Mouse (Mus musculus): ENCODE results near the gene Cacna1i. TPM values are rescaled to one million over a fixed set of nuclear protein-coding genes. Genes with fewer than 3 reads are reported as not detected.

The Cacna1i gene
- polyA plus RNA-seq, 1 experiment from 2014 or later: 0.08 TPM

DNA sequence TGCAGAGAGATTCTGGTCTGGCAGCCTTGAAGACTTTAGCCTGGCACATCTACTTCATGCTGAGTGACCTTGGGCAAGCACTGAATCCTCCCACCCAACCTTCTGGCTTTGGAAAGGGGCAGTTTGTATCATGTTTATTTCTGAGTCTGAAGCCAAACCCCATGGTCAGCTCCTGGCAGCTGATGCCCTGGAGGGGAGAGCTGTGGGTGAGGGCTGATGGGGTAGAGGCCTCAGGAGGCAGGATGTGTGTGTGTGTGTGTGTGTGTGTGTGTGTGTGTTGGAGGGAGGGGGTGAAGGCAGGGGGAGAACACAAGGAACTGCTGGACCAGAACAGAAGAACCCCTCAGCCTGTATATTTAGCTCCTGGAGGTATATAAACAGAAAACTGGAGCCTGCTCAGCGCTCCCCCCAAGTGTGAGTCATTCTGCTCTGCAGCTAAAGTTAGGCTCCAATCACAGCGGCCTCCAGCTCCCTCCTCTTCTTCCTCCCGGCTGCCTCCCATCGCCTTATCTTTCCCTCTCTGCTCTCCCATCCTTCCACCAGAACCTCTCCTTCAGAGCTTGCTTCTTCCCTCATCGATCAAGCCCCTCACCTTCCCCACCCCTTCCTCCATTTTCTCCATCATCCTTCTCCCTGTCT, 8.8 kb upstream of the Cacna1i start:
- H3K9ac ChIP-seq (replicated peaks): no peak overlapping the region
- H3K9me3 ChIP-seq: no peaks in the 10 kb centered on the region
- no peak overlapping the region for H3K4me2 ChIP-seq (replicated peaks)
- H3K4me1 ChIP-seq: peaks cover 7% of the 10 kb centered on the region; the same call in 1 of the 2 replicates
- ATAC-seq (ENCODE audit: low FRiP score, low read depth): no peak
- no peak overlapping the region for H3K27ac ChIP-seq (replicated peaks)
- peaks cover 46% of the 10 kb centered on the region for H3K27me3 ChIP-seq
- H3K4me3 ChIP-seq: no peak overlapping the region
- H3K36me3 ChIP-seq: no peaks in the 10 kb centered on the region
- WGBS: 77% methylated on average over 5 of the region's 5 CpGs

DNA sequence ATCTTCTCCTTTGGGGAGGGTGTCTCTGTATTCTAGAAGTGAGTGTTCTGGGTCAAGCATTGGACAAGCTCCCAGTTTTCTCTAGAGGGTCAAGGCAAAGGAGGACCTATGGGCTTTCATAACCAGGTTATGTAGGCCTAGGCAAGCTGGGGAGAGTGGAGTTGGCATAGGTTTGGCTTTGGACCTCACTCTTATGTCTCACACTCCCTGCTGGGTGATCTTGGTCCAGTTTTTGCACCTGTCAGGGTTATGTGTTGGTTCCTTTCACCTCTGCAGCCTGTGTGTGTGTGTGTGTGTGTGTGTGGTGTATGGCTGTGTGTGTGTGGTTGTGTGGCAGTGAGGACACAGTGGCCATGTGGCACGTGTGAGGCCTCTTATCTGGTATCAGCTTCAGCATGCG, 8.0 kb upstream of the Cacna1i start:
- Histone ChIP-seq H3K9ac (replicated peaks) (no peak overlapping the region), H3K9me3 (no peaks in the 10 kb centered on the region), H3K4me1 (peaks cover 7% of the 10 kb centered on the region; the same call in 1 of the 2 replicates), H3K27me3 (peaks cover 48% of the 10 kb centered on the region), H3K27ac (replicated peaks) (no peak overlapping the region), H3K36me3 (no peaks in the 10 kb centered on the region), H3K4me2 (replicated peaks) (no peak overlapping the region), H3K4me3 (no peak overlapping the region)
- WGBS: 92% methylated on average over 2 of the region's 2 CpGs
- ATAC-seq (ENCODE audit: low FRiP score, low read depth): no peak

DNA sequence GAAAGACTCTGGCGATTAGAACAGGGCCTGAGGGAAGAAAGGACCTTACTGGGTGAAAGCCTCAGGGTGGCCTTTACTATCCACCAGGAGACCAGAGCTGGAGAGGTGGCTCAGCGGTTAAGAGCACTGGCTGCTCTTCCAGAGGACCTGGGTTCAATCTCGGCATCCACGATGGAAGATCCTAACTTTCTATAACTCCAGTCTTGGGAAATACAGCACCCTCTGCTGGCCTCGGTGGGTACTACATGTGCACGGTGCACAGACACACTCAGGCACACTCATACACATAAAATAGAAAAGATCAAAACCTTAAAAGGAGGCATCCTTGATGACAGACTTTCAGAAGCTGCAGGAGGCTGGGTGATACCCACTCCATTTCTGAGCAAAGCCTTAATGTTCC, 6.4 kb upstream of the Cacna1i start:
- ATAC-seq (ENCODE audit: low FRiP score, low read depth): no peak
- H3K4me3 ChIP-seq: no peak overlapping the region
- H3K27ac ChIP-seq (replicated peaks): no peak overlapping the region
- peaks cover 7% of the 10 kb centered on the region; the same call in 1 of the 2 replicates for H3K4me1 ChIP-seq
- WGBS: 17% methylated on average over 6 of the region's 6 CpGs
- H3K9me3 ChIP-seq: no peaks in the 10 kb centered on the region
- H3K9ac ChIP-seq (replicated peaks): no peak overlapping the region
- no peak overlapping the region for H3K4me2 ChIP-seq (replicated peaks)
- no peaks in the 10 kb centered on the region for H3K36me3 ChIP-seq
- H3K27me3 ChIP-seq: peaks cover 59% of the 10 kb centered on the region

DNA sequence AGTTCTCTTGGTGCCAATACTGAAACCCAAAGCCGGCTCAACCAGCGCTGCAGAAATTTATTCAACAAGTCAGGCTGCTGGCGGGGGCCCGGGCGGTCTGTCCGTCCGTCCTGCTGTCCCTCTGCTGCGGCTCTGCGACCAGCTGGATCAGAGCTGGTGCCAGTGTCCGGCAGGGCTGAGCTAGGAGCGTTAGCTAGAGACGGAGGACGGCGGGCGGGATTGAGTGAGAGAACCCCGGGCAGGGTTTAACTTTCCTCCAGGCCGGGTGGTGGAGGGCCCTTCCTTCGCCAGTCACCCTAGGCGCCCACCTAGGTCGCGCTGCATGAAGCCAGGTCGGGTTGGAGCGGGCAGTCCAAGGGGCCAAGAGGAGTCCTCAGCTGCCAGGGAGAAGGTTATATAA, 998 bp downstream of the Cacna1i start:
- H3K4me1 ChIP-seq: peaks cover 9% of the 10 kb centered on the region; the same call in 1 of the 2 replicates
- peak overlapping the region; percentile 21; the same call in 1 of the 2 replicates for H3K9ac ChIP-seq (replicated peaks)
- WGBS: 2% methylated on average over 23 of the region's 23 CpGs
- H3K27ac ChIP-seq (replicated peaks): no peak overlapping the region
- no peaks in the 10 kb centered on the region for H3K36me3 ChIP-seq
- no peak for ATAC-seq (ENCODE audit: low FRiP score, low read depth)
- H3K9me3 ChIP-seq: no peaks in the 10 kb centered on the region
- peak overlapping the region; percentile 88 for H3K4me2 ChIP-seq (replicated peaks)
- peaks cover 86% of the 10 kb centered on the region for H3K27me3 ChIP-seq
- H3K4me3 ChIP-seq: peak overlapping the region; percentile 53

DNA sequence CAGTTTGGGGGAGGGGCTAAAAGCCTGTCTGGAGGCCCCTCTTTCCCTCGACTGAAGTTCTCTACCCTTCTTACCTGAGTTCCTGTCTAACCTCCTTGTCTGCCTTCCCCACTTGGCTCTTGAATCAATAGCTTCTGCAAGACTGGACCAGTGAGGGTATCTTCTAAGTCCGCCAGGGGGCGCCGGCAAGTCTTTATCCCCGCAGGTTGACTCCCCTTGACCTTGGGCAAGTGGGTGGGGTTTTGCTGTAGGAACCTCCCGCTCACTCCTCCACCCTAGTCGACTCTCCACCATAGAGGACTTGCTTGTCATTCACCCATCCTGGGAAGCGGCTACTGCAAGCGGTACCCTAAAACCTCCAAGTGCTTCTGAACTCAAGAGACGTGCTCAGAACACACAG, 2.4 kb downstream of the Cacna1i start:
- H3K4me3 ChIP-seq: no peak overlapping the region
- WGBS: 6% methylated on average over 10 of the region's 10 CpGs
- peaks cover 83% of the 10 kb centered on the region for H3K27me3 ChIP-seq
- H3K4me2 ChIP-seq (replicated peaks): no peak overlapping the region
- H3K9ac ChIP-seq (replicated peaks): no peak overlapping the region
- H3K9me3 ChIP-seq: no peaks in the 10 kb centered on the region
- H3K4me1 ChIP-seq: peaks cover 9% of the 10 kb centered on the region; the same call in 1 of the 2 replicates
- H3K36me3 ChIP-seq: no peaks in the 10 kb centered on the region
- no peak for ATAC-seq (ENCODE audit: low FRiP score, low read depth)
- no peak overlapping the region for H3K27ac ChIP-seq (replicated peaks)

DNA sequence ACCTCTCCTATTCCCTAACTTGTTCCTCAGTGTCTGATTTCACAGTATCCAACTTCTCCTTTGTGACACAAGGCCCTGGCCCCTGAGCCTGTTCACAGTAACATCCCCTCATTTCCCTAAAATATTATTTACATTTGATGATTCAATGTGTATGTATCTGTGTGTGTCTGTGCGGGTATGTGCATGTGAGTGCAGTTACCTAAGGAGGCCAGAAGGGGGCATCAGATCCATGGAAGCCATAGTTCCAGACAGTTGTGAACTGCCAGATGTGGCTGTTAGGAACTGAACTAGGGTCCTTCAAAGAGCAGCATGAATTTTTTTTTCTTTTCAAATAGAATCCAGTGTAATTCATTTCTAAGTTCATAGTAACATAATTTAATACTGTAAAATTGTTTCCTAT, 10.1 kb downstream of the Cacna1i start:
- Histone ChIP-seq H3K27ac (replicated peaks) (no peak overlapping the region), H3K36me3 (no peaks in the 10 kb centered on the region), H3K4me2 (replicated peaks) (no peak overlapping the region), H3K4me3 (no peak overlapping the region), H3K4me1 (no peaks in the 10 kb centered on the region), H3K9ac (replicated peaks) (no peak overlapping the region), H3K9me3 (0 out of 2 replicates have a peak, but pooled peaks cover 4% of the 10 kb centered on the region), H3K27me3 (peaks cover 7% of the 10 kb centered on the region; the same call in 1 of the 2 replicates)
- WGBS: 91% methylated on average over 1 of the region's 1 CpGs
- no peak for ATAC-seq (ENCODE audit: low FRiP score, low read depth)

DNA sequence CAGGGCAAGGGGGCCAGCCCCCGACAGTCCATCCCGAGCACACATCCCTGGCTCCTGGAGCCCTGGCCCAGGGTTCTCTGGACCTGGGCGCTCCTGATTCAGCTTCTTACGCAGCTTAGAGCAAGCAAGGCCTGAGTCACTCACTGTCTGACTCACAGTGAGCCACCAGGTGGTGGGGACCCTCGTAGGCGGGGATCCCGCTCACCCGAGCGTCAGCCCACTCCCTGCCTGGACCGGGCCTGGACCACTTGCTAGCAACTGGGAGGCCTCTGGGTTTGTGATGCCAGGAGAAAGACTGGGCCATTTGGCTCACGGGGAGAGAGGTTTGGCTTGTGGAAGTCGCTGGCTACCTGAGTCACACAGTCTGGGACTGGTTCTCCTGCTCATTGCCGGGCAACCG, 16.7 kb downstream of the Cacna1i start:
- H3K4me2 ChIP-seq (replicated peaks): no peak overlapping the region
- H3K27me3 ChIP-seq: 0 out of 2 replicates have a peak, but pooled peaks cover 18% of the 10 kb centered on the region
- ATAC-seq (ENCODE audit: low FRiP score, low read depth): no peak
- H3K4me1 ChIP-seq: no peaks in the 10 kb centered on the region
- no peaks in the 10 kb centered on the region for H3K9me3 ChIP-seq
- 75% methylated on average over 14 of the region's 14 CpGs for WGBS
- no peak overlapping the region for H3K27ac ChIP-seq (replicated peaks)
- no peak overlapping the region for H3K4me3 ChIP-seq
- no peaks in the 10 kb centered on the region for H3K36me3 ChIP-seq
- H3K9ac ChIP-seq (replicated peaks): no peak overlapping the region

DNA sequence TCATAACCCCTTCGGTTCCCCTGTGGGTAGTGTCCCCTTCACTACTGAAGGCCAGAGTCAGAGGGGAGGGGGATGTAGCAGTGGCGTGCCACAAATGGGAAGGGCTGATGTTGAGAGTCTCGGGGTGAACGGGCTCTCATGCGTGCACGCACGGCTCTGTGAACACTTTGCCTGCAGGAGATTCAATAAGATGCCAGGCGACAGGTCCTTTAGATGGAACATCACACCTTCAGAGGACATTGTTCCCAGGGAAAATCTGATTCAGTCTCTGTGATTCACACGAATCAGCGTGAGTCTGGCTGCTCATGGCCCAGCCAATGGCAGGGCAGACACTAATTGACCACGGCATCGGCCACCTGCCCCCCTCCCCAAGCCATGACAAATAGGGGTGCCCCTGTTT, 17.1 kb downstream of the Cacna1i start:
- WGBS: 82% methylated on average over 12 of the region's 12 CpGs
- Histone ChIP-seq H3K36me3 (no peaks in the 10 kb centered on the region), H3K27me3 (0 out of 2 replicates have a peak, but pooled peaks cover 18% of the 10 kb centered on the region), H3K4me3 (no peak overlapping the region), H3K4me1 (no peaks in the 10 kb centered on the region), H3K27ac (replicated peaks) (no peak overlapping the region), H3K9me3 (no peaks in the 10 kb centered on the region), H3K4me2 (replicated peaks) (no peak overlapping the region), H3K9ac (replicated peaks) (no peak overlapping the region)
- ATAC-seq (ENCODE audit: low FRiP score, low read depth): no peak

DNA sequence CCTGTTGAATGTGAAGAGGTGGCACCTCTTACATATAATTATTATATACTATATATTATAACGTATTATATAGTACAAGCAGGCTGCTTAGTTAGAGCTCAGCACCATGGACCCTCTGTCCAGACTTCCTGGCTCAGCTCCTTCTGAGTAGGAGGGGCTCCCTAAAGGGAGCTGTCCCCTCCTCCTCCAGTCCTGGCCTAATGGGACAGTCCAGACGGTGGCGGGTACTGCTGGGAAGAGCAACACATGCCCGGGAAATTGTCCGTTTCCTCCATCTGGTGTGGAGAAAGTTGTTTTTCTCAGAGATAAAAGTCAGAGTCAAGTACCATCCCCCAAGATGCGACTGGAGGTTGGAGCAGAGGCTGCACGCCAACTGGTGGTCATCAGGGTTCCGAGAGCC, 19.1 kb downstream of the Cacna1i start:
- WGBS: 68% methylated on average over 8 of the region's 8 CpGs
- H3K9ac ChIP-seq (replicated peaks): no peak overlapping the region
- no peak overlapping the region for H3K4me3 ChIP-seq
- ATAC-seq (ENCODE audit: low FRiP score, low read depth): no peak
- H3K9me3 ChIP-seq: no peaks in the 10 kb centered on the region
- H3K4me2 ChIP-seq (replicated peaks): no peak overlapping the region
- no peak overlapping the region for H3K27ac ChIP-seq (replicated peaks)
- H3K27me3 ChIP-seq: 0 out of 2 replicates have a peak, but pooled peaks cover 18% of the 10 kb centered on the region
- H3K4me1 ChIP-seq: no peaks in the 10 kb centered on the region
- no peaks in the 10 kb centered on the region for H3K36me3 ChIP-seq

DNA sequence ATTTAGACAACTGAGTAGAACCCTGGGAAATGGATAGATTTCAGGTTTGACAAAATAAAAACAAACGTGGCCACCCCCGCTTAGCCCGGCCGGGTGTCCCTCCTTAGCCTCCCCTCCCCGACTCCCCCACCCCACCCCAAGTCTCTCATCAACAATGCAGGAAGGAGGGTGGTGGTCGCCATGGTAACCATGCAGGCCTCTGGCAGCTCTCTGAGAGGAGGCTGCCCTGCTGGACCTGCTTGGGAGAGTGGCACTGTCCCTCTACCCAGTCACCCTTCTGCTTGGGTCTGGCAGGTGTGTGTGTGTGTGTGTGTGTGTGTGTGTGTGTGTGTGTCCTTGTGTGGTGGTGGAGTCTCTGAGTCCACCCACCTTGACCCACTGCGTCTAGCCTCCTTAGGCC, 27.7 kb downstream of the Cacna1i start:
- ATAC-seq (ENCODE audit: low FRiP score, low read depth): peak; percentile 63
- H3K36me3 ChIP-seq: no peaks in the 10 kb centered on the region
- H3K4me3 ChIP-seq: no peak overlapping the region
- no peaks in the 10 kb centered on the region for H3K27me3 ChIP-seq
- no peaks in the 10 kb centered on the region for H3K9me3 ChIP-seq
- peaks cover 26% of the 10 kb centered on the region for H3K4me1 ChIP-seq
- 22% methylated on average over 7 of the region's 7 CpGs for WGBS
- no peak overlapping the region for H3K4me2 ChIP-seq (replicated peaks)
- H3K27ac ChIP-seq (replicated peaks): no peak overlapping the region
- H3K9ac ChIP-seq (replicated peaks): no peak overlapping the region

DNA sequence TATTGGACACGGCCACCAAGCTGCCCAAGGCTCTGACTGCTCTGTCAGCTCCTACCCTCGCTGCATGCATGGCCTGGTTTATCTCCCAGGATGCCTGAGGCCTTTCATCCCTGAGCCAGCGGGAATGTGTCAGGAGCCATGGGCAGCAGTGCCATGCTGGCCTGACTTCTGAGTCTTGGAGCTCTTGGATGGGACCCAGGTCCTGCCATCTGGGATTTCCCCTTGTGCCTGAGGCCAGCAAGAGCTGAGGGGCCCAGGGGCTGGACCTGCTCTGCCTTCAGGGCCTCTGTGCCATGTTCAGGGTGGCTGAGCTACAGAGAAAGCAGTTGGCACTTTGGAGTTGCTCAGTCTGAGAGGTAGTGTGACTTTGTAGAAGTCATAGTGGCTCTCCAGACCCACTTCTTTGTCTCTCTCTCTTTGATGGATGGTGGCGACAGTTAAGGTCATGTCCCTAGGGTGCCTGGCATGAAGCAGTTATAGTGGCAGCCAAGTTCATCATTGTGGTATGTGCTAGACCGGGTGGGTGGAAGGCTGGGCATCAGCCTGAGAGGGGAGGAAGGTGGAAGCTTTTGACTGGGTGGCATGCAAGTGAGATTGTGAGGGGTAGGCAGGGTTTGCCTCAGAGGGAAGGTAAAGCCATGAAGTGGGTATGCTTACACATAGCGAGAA, 30.1 kb downstream of the Cacna1i start:
- ATAC-seq (ENCODE audit: low FRiP score, low read depth): no peak
- Histone ChIP-seq H3K4me3 (no peak overlapping the region), H3K4me1 (peaks cover 26% of the 10 kb centered on the region), H3K27ac (replicated peaks) (no peak overlapping the region), H3K9me3 (no peaks in the 10 kb centered on the region), H3K27me3 (no peaks in the 10 kb centered on the region), H3K4me2 (replicated peaks) (no peak overlapping the region), H3K9ac (replicated peaks) (no peak overlapping the region), H3K36me3 (no peaks in the 10 kb centered on the region)
- 85% methylated on average over 6 of the region's 6 CpGs for WGBS

DNA sequence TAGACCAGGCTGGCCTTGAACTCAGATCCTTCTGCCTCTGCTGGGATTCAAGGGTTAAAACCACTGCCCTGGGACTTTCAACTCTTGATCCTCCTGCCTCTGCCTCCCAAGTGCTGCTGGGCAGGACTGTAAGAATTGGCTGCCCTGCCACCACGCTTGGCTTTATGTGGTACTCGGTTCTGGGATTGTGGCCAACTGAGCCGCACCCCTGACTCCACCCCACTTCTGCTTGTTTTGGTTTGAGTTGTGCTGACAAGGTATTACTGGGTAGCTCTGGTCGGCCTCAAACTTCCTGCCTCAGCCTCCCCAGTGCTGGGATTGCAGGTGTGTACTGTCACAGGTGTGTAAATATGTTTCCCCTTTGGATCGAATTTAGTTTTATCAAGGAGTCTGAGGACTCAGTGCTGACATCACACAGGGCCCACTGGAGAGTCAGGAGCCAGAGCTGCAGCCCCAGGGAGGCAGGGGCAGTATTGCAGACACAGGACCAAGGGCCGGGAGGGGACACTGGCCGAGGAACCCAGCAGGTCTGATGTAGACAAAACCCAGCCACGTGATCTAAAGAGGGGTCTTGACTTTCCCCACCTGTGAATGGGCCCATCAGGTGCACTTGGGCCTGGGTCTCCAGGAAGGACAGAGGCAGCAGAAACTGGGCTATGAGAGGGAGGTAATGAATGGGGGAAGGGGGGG, 30.9 kb downstream of the Cacna1i start:
- ATAC-seq (ENCODE audit: low FRiP score, low read depth): no peak
- Histone ChIP-seq H3K27me3 (no peaks in the 10 kb centered on the region), H3K9me3 (no peaks in the 10 kb centered on the region), H3K4me3 (no peak overlapping the region), H3K36me3 (no peaks in the 10 kb centered on the region), H3K27ac (replicated peaks) (no peak overlapping the region), H3K4me1 (peaks cover 29% of the 10 kb centered on the region), H3K9ac (replicated peaks) (no peak overlapping the region), H3K4me2 (replicated peaks) (no peak overlapping the region)
- 70% methylated on average over 8 of the region's 8 CpGs for WGBS
